Mouse (Mus musculus) left cerebral cortex, adult 18-20 months (tissue): ENCODE results near the gene Gfod2. TPM values are rescaled to one million over a fixed set of nuclear protein-coding genes. Genes with fewer than 3 reads are reported as not detected.

Source experiments
- DNase-seq, 2 experiments: peaks; one replicate each; pipeline ENCODE4 v3.0.0; 2021 to 2022; ENCODE audit warnings: low spot score in 2 of 2, mixed read lengths in 1 of 2
- total RNA-seq, 2 experiments: library from RNA; stranded (reverse); gene quantifications; 2 replicates each; pipeline ENCODE4 v1.2.3; 2021

Gene Gfod2
- total RNA-seq, 2 experiments from 2014 or later, result 23.4 to 23.5 TPM

- no peak for DNase-seq
Measured at GRCm38 (mm10) chr8:105685796-105686308, 72.6 kb downstream of the Gfod2 start, which contains the start of gene Carmil2. TSS of gene Carmil2 (plus strand) at chr8:105686274.

- DNase-seq, result no peak
Measured at GRCm38 (mm10) chr8:105685325-105685724, 73.1 kb downstream of the Gfod2 start.

GRCm38 (mm10) chr8:105677891-105678290 lies 80.6 kb downstream of the Gfod2 start:
- no peak for DNase-seq

Other genes with a start within 250 kb of the Gfod2 start
- gene Hsd11b2, start 239.9 kb downstream of the Gfod2 start, total RNA-seq, result not detected
- gene Atp6v0d1, start 192.6 kb downstream of the Gfod2 start, total RNA-seq, result 100 to 1,000 TPM; 306 to 326 TPM
- gene Ripor1, start 153.4 kb downstream of the Gfod2 start, total RNA-seq, result 10 to 100 TPM; 70.6 to 84.6 TPM
- 10 to 100 TPM; 68.0 to 68.4 TPM for gene Ctcf, start 122.1 kb downstream of the Gfod2 start, total RNA-seq
- gene Agrp, start 121.3 kb downstream of the Gfod2 start, total RNA-seq, result not detected
- 10 to 100 TPM; 60.0 to 64.6 TPM for gene Carmil2, start 72.4 kb downstream of the Gfod2 start, total RNA-seq
- gene Acd, start 57.6 kb downstream of the Gfod2 start, total RNA-seq, result 10 to 100 TPM; 53.7 to 57.3 TPM
- gene Pard6a, start 57.5 kb downstream of the Gfod2 start, total RNA-seq, result 10 to 100 TPM; 41.2 to 46.1 TPM
- under 1 TPM in 1 of 2 experiments, not detected in 1; 0.49 TPM for gene 4933405L10Rik, start 51.0 kb downstream of the Gfod2 start, total RNA-seq
- 10 to 100 TPM in 1 of 2 experiments, 1 to 10 TPM in 1; 9.5 to 11.2 TPM for gene Enkd1, start 50.5 kb downstream of the Gfod2 start, total RNA-seq
- 10 to 100 TPM; 22.6 to 22.9 TPM for gene Ranbp10, start 68.7 kb upstream of the Gfod2 start, total RNA-seq
- gene Tsnaxip1, start 69.1 kb upstream of the Gfod2 start, total RNA-seq, result under 1 TPM in 1 of 2 experiments, not detected in 1; 0.26 TPM
- gene Cenpt, start 94.6 kb upstream of the Gfod2 start, total RNA-seq, result 10 to 100 TPM; 14.1 to 18.1 TPM
- gene Thap11, start 96.5 kb upstream of the Gfod2 start, total RNA-seq, result 10 to 100 TPM; 40.8 to 41.6 TPM
- gene Nutf2, start 101.9 kb upstream of the Gfod2 start, total RNA-seq, result 10 to 100 TPM; 24.8 to 29.0 TPM
- 10 to 100 TPM; 62.8 to 65.0 TPM for gene Edc4, start 122.2 kb upstream of the Gfod2 start, total RNA-seq
- 1 to 10 TPM; 3.6 to 4.1 TPM for gene Nrn1l, start 134.9 kb upstream of the Gfod2 start, total RNA-seq
- gene Pskh1, start 141.8 kb upstream of the Gfod2 start, total RNA-seq, result 1 to 10 TPM; 6.6 to 7.6 TPM
- gene Ctrl, start 175.2 kb upstream of the Gfod2 start, total RNA-seq, result 1 to 10 TPM; 1.9 to 2.4 TPM
- gene Psmb10, start 179.8 kb upstream of the Gfod2 start, total RNA-seq, result 10 to 100 TPM; 92.9 to 93.3 TPM
- 10 to 100 TPM; 22.8 to 26.4 TPM for gene Lcat, start 184.7 kb upstream of the Gfod2 start, total RNA-seq
- gene Slc12a4, start 207.4 kb upstream of the Gfod2 start, total RNA-seq, result 10 to 100 TPM; 17.3 to 19.2 TPM
- not detected for gene Dpep3, start 220.8 kb upstream of the Gfod2 start, total RNA-seq
- 10 to 100 TPM; 18.9 to 19.2 TPM for gene Dus2, start 232.7 kb upstream of the Gfod2 start, total RNA-seq
- not detected for gene Dpep2nb, start 247.3 kb upstream of the Gfod2 start, total RNA-seq